In the genomic region with DNA sequence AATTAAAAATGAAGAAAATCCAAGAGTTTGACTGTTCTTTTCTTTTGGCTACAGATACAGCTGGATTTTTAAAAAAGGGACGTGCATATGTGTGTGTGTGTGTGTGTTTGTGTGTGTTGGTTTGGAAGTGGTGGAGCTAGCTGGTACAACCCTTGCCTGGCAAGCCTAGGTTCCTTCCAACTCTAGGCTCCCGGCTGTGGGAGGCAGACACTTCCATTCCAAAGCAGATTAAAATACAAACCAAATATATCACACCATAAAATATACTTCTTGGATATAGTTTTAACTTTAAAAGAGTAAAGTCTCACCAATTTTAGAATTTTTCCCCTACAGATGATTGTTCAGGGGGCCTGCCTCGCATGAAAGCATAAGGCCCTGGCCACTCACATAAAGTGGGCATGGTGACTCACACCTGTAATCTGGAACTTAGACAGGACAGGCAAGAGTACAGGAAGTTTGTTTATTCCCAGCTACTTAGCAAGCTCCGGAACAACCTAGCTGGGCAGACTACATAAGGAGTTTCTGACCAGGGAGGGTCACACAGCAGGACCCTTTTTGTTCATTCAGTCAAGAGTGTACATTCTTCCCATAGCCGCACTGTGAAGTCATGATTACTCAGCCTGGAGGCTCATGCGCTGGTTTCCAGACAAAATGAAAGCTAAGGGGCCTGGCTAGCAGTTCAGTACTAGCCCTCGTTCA, we compare ENCODE assay signal across 9 mouse cellular contexts. TPM values are rescaled to one million over a fixed set of nuclear protein-coding genes. Genes with fewer than 3 reads are reported as not detected.
DNase-seq lines count a peak whose midpoint lies in the region; ATAC-seq and TF ChIP-seq lines count a peak whose summit lies in the region.
"Had no signal": no experiment of that assay in that cellular context is flagged by ENCODE, and none has a peak within 500 bp of the region (broad histone marks: within the 10 kb centered on the region; RNA-seq: fewer than 3 reads in every experiment).

No protein-coding gene starts in this region.

- no peak for DNase-seq in limb, embryonic 10.5 days (ENCODE audit: low spot score)
- DNase-seq in adipocyte (ENCODE audit: low spot score): peak; percentile 44
- DNase-seq in heart, postnatal 0 days (ENCODE audit: low spot score): peak; percentile 89
- DNase-seq in cerebellum, adult 9-10 months: no peak
- DNase-seq in cerebellum, adult 8-10 months: no peak
- DNase-seq: forebrain, postnatal 0 days; kidney, postnatal 4 days had no signal

- 69% methylated on average over 7 of the region's 7 CpGs for WGBS in limb, embryonic 12.5 days
- 83% methylated on average over 7 of the region's 7 CpGs for WGBS in limb, embryonic 10.5 days
- WGBS in heart, postnatal 0 days: 25% methylated on average over 7 of the region's 7 CpGs
- WGBS in small intestine, adult 2 months: 76% methylated on average over 7 of the region's 7 CpGs

- peaks cover 7% of the 10 kb centered on the region for H3K4me1 ChIP-seq in limb, embryonic 12.5 days (replicated peaks)
- H3K4me1 ChIP-seq in limb, embryonic 10.5 days: no peaks in the 10 kb centered on the region
- H3K4me1 ChIP-seq in heart, postnatal 0 days (ENCODE audit: control insufficient read depth, insufficient read depth): peaks cover 11% of the 10 kb centered on the region; the same call in 1 of the 2 replicates
- no peaks in the 10 kb centered on the region for H3K4me1 ChIP-seq in small intestine, adult 2 months (ENCODE audit: control insufficient read depth, insufficient read depth, insufficient read length, low read length)

- H3K27ac ChIP-seq in limb, embryonic 12.5 days: 0 out of 2 replicates have a peak overlapping the region, but pooled peaks have one; percentile 2
- no peak overlapping the region for H3K27ac ChIP-seq in limb, embryonic 10.5 days
- H3K27ac ChIP-seq in heart, postnatal 0 days (ENCODE audit: low read depth): peak overlapping the region; percentile 83
- peak overlapping the region; percentile 43 for H3K27ac ChIP-seq in small intestine, adult 2 months (ENCODE audit: insufficient read depth, low read depth, low read length)

- H3K36me3 ChIP-seq in limb, embryonic 12.5 days: peaks cover 16% of the 10 kb centered on the region
- peaks cover 21% of the 10 kb centered on the region for H3K36me3 ChIP-seq in limb, embryonic 10.5 days
- H3K36me3 ChIP-seq in heart, postnatal 0 days (replicated peaks; ENCODE audit: control insufficient read depth, insufficient read depth, low read length): peaks cover 11% of the 10 kb centered on the region; the same call in 1 of the 2 replicates
- H3K36me3 ChIP-seq in small intestine, adult 2 months (ENCODE audit: control insufficient read depth, insufficient read depth, low read length): peaks cover 22% of the 10 kb centered on the region

- TF ChIP-seq CTCF in heart, postnatal 0 days (IDR thresholded peaks at IDR 0.05; ENCODE audit: low read depth): no peak
- no peak for TF ChIP-seq CTCF in small intestine, adult 2 months (IDR thresholded peaks at IDR 0.05; ENCODE audit: extremely low read depth, insufficient read length, insufficient replicate concordance, low read depth, low read length)

- TF ChIP-seq POLR2A in small intestine, adult 2 months (IDR thresholded peaks at IDR 0.05; ENCODE audit: low read depth, low read length): no peak

- H3K4me2 ChIP-seq in limb, embryonic 12.5 days: no peak overlapping the region
- peak overlapping the region; percentile 16; the same call in 1 of the 2 replicates for H3K4me2 ChIP-seq in heart, postnatal 0 days (ENCODE audit: low read depth, low read length)

- TF ChIP-seq EP300 in heart, postnatal 0 days (IDR thresholded peaks at IDR 0.05; ENCODE audit: low read depth): no peak

- H3K9ac ChIP-seq in limb, embryonic 12.5 days (replicated peaks): no peak overlapping the region
- peak overlapping the region; percentile 1; the same call in 1 of the 2 replicates for H3K9ac ChIP-seq in heart, postnatal 0 days (replicated peaks; ENCODE audit: low read depth, low read length)
- H3K9ac ChIP-seq: forebrain, postnatal 0 days had no signal

- no peaks in the 10 kb centered on the region for H3K9me3 ChIP-seq in limb, embryonic 12.5 days
- no peaks in the 10 kb centered on the region for H3K9me3 ChIP-seq in limb, embryonic 10.5 days (replicated peaks)
- H3K9me3 ChIP-seq in heart, postnatal 0 days (replicated peaks; ENCODE audit: control insufficient read depth, low read length): no peaks in the 10 kb centered on the region

- H3K4me3 ChIP-seq in limb, embryonic 12.5 days (replicated peaks): no peak overlapping the region
- H3K4me3 ChIP-seq in limb, embryonic 10.5 days: no peak overlapping the region
- no peak overlapping the region for H3K4me3 ChIP-seq in heart, postnatal 0 days (ENCODE audit: low read depth, low read length)
- H3K4me3 ChIP-seq in small intestine, adult 2 months (ENCODE audit: low read depth, low read length): no peak overlapping the region

- no peak for ATAC-seq in limb, embryonic 12.5 days (ENCODE audit: insufficient number of reproducible peaks, insufficient read depth, low FRiP score, low TSS enrichment, low read depth)
- ATAC-seq in heart, postnatal 0 days (ENCODE audit: insufficient read depth, low read depth): peak; percentile 95
- ATAC-seq: forebrain, postnatal 0 days had no signal

- H3K27me3 ChIP-seq in limb, embryonic 12.5 days: no peaks in the 10 kb centered on the region
- H3K27me3 ChIP-seq in limb, embryonic 10.5 days (ENCODE audit: low read depth, poor library complexity, severe bottlenecking): no peaks in the 10 kb centered on the region
- no peaks in the 10 kb centered on the region for H3K27me3 ChIP-seq in heart, postnatal 0 days (ENCODE audit: control insufficient read depth, insufficient read depth, low read length)
- H3K27me3 ChIP-seq in small intestine, adult 2 months (ENCODE audit: control insufficient read depth, insufficient read depth, low read length): no peaks in the 10 kb centered on the region

RNA-seq across cellular contexts. Expression of a gene that starts 37.4 kb away (rescaled TPM):
- 79.8 and 85.1 TPM in 2 replicates for polyA plus RNA-seq in limb, embryonic 12.5 days (2016; fragmentation: Nextera tagmentation; extraction: Ambion mirVana)
- 88.6 and 97.9 TPM in 2 replicates for polyA plus RNA-seq in limb, embryonic 10.5 days (2016; fragmentation: Nextera tagmentation; extraction: Ambion mirVana)
- total RNA-seq in heart, postnatal 0 days (2014; rRNA removed; ENCODE audit: low replicate concordance): 48.9 and 51.7 TPM in 2 replicates
- polyA plus RNA-seq in heart, postnatal 0 days (2015; fragmentation: Nextera tagmentation; extraction: Ambion mirVana): 72.1 and 77.9 TPM in 2 replicates
- 22.1 and 38.8 TPM in 2 replicates for polyA plus RNA-seq in small intestine, adult 2 months (2012; rRNA removed)

RNA-seq across cellular contexts. Expression of a gene that starts 37.5 kb away (rescaled TPM):
- polyA plus RNA-seq in limb, embryonic 12.5 days (2016; fragmentation: Nextera tagmentation; extraction: Ambion mirVana): 40.4 and 42.9 TPM in 2 replicates
- 45.6 and 45.9 TPM in 2 replicates for polyA plus RNA-seq in limb, embryonic 10.5 days (2016; fragmentation: Nextera tagmentation; extraction: Ambion mirVana)
- 6.5 and 7.1 TPM in 2 replicates for total RNA-seq in heart, postnatal 0 days (2014; rRNA removed; ENCODE audit: low replicate concordance)
- 14.0 and 14.6 TPM in 2 replicates for polyA plus RNA-seq in heart, postnatal 0 days (2015; fragmentation: Nextera tagmentation; extraction: Ambion mirVana)
- 0.90 and 1.5 TPM in 2 replicates for polyA plus RNA-seq in small intestine, adult 2 months (2012; rRNA removed)

Comparison
In these comparisons a context has a peak if more than half of its experiments do, and no peak if none do; other contexts are left out.
1. DNase-seq: peak in adipocyte (single experiment) and heart, postnatal 0 days (single experiment); none in limb, embryonic 10.5 days (single experiment), cerebellum, adult 9-10 months (single experiment) and cerebellum, adult 8-10 months (single experiment).